ENCODE assay signal across 21 mouse cellular contexts in genomic region chr9:98142121-98142520, GRCm38 (mm10).
A peak's percentile ranks its signal among the peaks of the same experiment; 100 is the strongest.
DNase-seq lines count a peak whose midpoint lies in the region; ATAC-seq lines count a peak whose summit lies in the region.
"Had no signal": no experiment of that assay in that cellular context is flagged by ENCODE, and none has a peak within 500 bp of the region (broad histone marks: within the 10 kb centered on the region; RNA-seq: fewer than 3 reads in every experiment).

No protein-coding gene starts in this region.

- H3K4me1 ChIP-seq in heart, embryonic 11.5 days (ENCODE audit: control insufficient read depth, insufficient read depth, low read length), result no peaks in the 10 kb centered on the region
- no peaks in the 10 kb centered on the region for H3K4me1 ChIP-seq in neural tube, embryonic 15.5 days
- H3K4me1 ChIP-seq in limb, embryonic 10.5 days, result no peaks in the 10 kb centered on the region

- H3K4me2 ChIP-seq in heart, embryonic 11.5 days, result no peak overlapping the region
- no peak overlapping the region for H3K4me2 ChIP-seq in neural tube, embryonic 15.5 days

- H3K36me3 ChIP-seq in heart, embryonic 11.5 days (ENCODE audit: control insufficient read depth, insufficient read depth, low read length), result no peaks in the 10 kb centered on the region
- no peaks in the 10 kb centered on the region for H3K36me3 ChIP-seq in neural tube, embryonic 15.5 days
- H3K36me3 ChIP-seq in limb, embryonic 10.5 days, result no peaks in the 10 kb centered on the region
- H3K36me3 ChIP-seq: G1E had no signal

- H3K27me3 ChIP-seq in heart, embryonic 11.5 days (ENCODE audit: control insufficient read depth, insufficient read depth, low read length), result no peaks in the 10 kb centered on the region
- no peaks in the 10 kb centered on the region for H3K27me3 ChIP-seq in neural tube, embryonic 15.5 days (replicated peaks)
- no peaks in the 10 kb centered on the region for H3K27me3 ChIP-seq in limb, embryonic 10.5 days (ENCODE audit: low read depth, poor library complexity, severe bottlenecking)
- H3K27me3 ChIP-seq: CH12.LX had no signal

- peak; percentile 82 for DNase-seq in heart, adult 11 months
- DNase-seq in neural tube, embryonic 10.5 days (ENCODE audit: extremely low spot score, low spot score), result peak; percentile 4
- DNase-seq in limb, embryonic 10.5 days (ENCODE audit: low spot score), result peak; percentile 16
- no peak for DNase-seq in frontal cortex, postnatal 10 days (ENCODE audit: low spot score in 2 of 2)
- DNase-seq: adrenal gland, adult 2 months; adrenal gland, adult 8-10 months; adrenal gland, postnatal 10 days; adrenal gland, postnatal 14 days; adrenal gland, postnatal 25 days; adrenal gland, postnatal 36 days; B cell, adult 2 months; cerebellum, adult 11 months; cerebellum, adult 11-12 months; cerebellum, adult 18-20 months had no signal

- no peak overlapping the region for H3K9ac ChIP-seq in heart, embryonic 11.5 days (ENCODE audit: low read depth, low read length)
- H3K9ac ChIP-seq in neural tube, embryonic 15.5 days (replicated peaks), result no peak overlapping the region

- 71% methylated on average over 7 of the region's 7 CpGs for WGBS in heart, embryonic 11.5 days (ENCODE audit: insufficient replicate concordance)
- 56% methylated on average over 7 of the region's 7 CpGs for WGBS in neural tube, embryonic 15.5 days
- WGBS in limb, embryonic 10.5 days, result 76% methylated on average over 7 of the region's 7 CpGs

- ATAC-seq in heart, embryonic 11.5 days (replicated peaks; ENCODE audit: insufficient number of reproducible peaks, low FRiP score, low TSS enrichment), result no peak
- ATAC-seq in neural tube, embryonic 15.5 days (ENCODE audit: low FRiP score), result no peak
- ATAC-seq: activated CD4-positive, CD25-positive, alpha-beta regulatory T cell, adult 4 months; CD4-positive, CD25-positive, alpha-beta regulatory T cell, adult 4 months; Patski had no signal

- H3K27ac ChIP-seq in heart, embryonic 11.5 days (ENCODE audit: low read depth, low read length), result no peak overlapping the region
- no peak overlapping the region for H3K27ac ChIP-seq in neural tube, embryonic 15.5 days (replicated peaks)
- H3K27ac ChIP-seq in limb, embryonic 10.5 days, result no peak overlapping the region

- 0 out of 2 replicates have a peak, but pooled peaks cover 2% of the 10 kb centered on the region for H3K9me3 ChIP-seq in heart, embryonic 11.5 days (replicated peaks; ENCODE audit: control insufficient read depth, low read length)
- H3K9me3 ChIP-seq in neural tube, embryonic 15.5 days (replicated peaks), result no peaks in the 10 kb centered on the region
- no peaks in the 10 kb centered on the region for H3K9me3 ChIP-seq in limb, embryonic 10.5 days (replicated peaks)

- no peak overlapping the region for H3K4me3 ChIP-seq in heart, embryonic 11.5 days (ENCODE audit: low read depth, low read length)
- H3K4me3 ChIP-seq in neural tube, embryonic 15.5 days (replicated peaks), result no peak overlapping the region
- no peak overlapping the region for H3K4me3 ChIP-seq in limb, embryonic 10.5 days

Comparison
In these comparisons a context has a peak if more than half of its experiments do, and no peak if none do; other contexts are left out.
1. DNase-seq: peak in heart, adult 11 months (single experiment), neural tube, embryonic 10.5 days (single experiment) and limb, embryonic 10.5 days (single experiment); none in frontal cortex, postnatal 10 days (0 of 2).